Mouse (Mus musculus): ENCODE measurements around the gene Gm26938.

DNA sequence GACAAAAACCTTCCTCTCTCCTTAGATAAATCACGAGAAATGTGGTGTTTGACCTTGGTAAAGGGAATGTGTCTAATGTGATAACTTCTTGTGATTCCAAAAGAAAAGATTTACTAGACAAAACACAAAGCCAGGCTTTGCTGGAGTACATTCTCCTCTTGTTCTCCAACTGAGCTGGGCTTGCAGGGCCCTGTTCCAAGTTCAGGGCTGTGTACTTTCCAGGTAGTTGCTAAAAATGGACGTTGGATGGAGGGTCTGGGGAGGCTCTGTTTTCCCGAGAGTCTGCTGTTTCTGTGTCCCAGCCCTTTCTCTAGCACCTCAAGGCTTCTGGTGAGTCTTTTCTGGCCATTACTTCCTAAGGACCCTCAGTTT lies 33.3 kb downstream of the Gm26938 start:
- no peak for TF ChIP-seq CTCF (IDR thresholded peaks at IDR 0.05; ENCODE audit: insufficient read depth, low read length)
- TF ChIP-seq POLR2A (IDR thresholded peaks at IDR 0.05; ENCODE audit: borderline replicate concordance, extremely low read depth, low read depth, low read length), result no peak

All from lung, adult 2 months (tissue).